Mouse (Mus musculus): ENCODE measurements at regions not wholly inside any gene's neighbourhood (a gene's known extent, or its start where the extent isn't known, plus 50 kb on each side); places are given as distances from the start of the nearest gene placed in this dataset.
"Not testable (repeated sequence)": the region's sequence is repeated elsewhere in the genome, so short reads cannot be mapped to it uniquely, and the experiment has no call there.

DNA sequence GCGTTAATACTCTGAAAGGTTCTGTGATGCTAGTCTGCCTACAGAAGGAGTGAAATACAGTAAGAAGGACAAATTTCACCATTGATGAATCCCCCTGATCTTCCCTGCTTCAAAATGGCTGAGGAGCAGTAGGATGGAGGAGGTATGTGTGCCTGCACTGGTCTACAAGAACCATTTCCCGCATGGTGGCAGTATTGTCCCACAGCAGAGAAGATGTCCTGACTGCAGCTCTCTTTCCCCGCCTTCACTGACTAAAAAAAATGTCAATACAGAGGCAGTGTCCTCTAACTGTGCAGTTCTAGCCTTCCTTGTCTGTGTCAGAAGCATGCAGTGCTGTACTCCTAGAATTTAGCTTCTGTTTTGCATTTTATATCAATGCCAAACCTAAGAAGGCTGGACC is 174.6 kb upstream of the Olfr1324 start:
- in situ Hi-C loops (cut with MseI, MboI), result not testable (repeated sequence)

DNA sequence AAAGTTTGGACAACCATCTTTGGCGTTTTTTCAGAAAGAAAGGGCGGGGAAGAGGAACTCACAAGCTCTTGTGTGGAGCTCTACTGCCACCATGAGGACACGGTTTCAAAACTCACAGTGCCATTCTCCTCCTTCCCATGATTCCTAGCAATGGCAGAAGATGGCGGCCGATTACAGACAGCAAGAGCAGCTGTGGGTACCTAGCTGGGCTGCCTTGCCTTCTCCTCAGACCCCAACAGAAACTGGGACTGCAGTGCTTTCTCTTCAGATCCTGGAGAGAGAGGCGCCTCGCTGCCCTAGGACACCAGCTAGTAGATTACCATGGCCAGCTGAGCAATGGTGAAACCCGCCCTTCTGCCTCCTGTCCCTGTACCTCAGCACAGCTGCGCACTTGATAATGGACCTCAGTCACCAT is 174.2 kb upstream of the Olfr1324 start:
- in situ Hi-C loops (cut with MseI, MboI), result not testable (repeated sequence)

DNA sequence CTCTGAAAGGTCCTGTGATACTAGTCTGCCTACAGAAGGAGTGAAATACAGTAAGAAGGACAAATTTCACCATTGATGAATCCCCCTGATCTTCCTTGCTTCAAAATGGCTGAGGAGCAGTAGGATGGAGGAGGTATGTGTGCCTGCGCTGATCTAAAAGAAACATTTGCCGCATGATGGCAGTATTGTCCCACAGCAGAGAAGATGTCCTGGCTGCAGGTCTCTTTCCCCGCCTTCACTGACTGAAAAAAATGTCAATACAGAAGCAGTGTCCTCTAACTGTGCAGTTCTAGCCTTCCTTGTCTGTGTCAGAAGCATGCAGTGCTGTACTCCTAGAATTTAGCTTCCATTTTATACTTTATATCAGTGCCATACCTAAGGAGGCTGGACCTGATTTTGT is 172.0 kb upstream of the Olfr1324 start:
- in situ Hi-C loops (cut with MseI, MboI), result not testable (repeated sequence)

DNA sequence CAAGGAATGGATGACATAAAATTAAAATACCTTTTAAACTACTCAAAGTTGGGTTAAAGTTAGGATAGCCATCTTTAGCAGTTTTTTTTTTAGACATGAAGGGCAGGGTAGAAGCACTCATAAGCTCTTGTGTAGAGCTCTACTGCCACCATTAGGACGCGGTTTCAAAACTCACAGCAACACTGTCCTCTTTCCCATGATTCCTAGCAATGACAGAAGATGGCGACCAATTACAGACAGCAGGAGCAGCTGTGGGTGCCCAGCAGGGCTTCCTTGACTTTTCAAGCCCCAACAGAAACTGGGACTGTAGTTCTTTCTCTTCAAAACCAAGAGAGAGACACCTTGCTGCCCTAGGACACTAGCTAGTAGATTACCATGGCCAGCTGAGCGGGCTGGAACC is 171.5 kb upstream of the Olfr1324 start:
- in situ Hi-C loops (cut with MseI, MboI), result no loop called here

DNA sequence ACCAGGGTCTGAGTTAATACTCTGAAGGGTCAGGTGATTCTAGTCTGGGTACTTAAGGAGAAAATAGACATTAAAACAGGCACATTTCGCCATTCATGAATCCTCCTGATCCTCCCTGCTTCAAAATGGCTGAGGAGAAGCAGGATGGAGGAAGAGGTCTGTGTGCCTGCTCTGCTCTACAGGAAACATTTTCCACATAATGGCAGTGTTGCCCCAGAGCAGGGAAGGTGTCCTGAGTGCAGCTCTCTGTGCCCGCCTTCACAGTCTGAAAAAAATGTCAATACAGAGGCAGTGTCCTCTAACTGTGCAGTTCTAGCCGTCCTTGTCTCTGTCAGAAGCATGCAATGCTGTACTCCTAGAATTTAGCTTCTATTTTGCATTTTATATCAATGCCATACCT is 169.3 kb upstream of the Olfr1324 start:
- in situ Hi-C loops (cut with MseI, MboI), result not testable (repeated sequence)

DNA sequence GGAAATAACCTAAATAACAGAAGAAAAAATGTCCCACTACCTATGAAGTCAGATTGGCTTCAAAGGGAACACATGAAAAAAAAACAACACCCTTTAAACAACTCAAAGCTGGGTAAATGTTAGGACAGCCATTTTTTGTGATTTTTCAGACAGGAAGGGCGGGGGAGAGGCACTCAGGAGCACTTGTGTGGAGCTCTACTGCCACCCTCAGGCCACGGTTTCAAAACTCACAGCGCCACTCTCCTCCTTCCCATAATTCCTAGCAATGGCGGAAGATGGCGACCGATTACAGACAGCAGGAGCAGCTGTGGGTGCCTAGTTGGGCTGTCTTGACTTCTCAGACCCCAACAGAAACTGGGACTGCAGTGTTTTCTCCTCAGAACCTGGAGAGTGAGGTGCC is 168.8 kb upstream of the Olfr1324 start:
- in situ Hi-C loops (cut with MseI, MboI), result no loop called here

DNA sequence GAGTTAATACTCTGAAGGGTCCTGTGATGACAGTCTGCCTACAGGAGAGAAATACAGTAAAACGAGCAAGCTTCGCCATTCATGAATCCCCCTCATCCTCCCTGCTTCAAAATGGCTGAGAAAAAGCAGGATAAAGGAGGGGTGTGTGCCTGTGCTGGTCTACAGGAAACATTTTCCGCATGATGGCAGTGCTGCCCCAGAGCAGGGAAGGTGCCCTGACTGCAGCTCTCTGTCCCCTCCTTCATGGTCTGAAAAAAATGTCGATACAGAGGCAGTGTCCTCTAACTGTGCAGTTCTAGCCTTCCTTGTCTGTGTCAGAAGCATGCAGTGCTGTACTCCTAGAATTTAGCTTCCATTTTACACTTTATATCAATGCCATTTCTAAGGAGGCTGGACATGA is 166.7 kb upstream of the Olfr1324 start:
- in situ Hi-C loops (cut with MseI, MboI), result not testable (repeated sequence)

DNA sequence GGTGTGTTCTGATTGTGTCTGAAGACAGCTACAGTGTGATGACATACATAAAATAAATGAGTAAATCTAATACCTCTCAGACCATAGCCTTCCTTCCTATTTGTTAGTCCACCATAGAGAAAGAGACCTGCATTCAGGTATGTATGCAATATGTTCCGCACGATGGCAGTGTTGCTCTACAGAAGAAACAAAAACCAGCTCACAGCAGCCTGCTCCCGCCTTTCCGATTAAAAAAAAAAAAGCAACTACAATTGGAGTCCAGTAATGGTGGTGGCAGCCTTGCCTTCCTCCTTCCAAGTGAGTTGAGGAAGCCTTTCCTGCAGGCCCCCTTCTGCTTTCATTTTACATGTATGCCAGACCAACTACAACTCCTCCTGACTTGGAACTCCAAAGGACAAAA is 163.2 kb upstream of the Olfr1324 start:
- in situ Hi-C loops (cut with MseI, MboI), result no loop called here

DNA sequence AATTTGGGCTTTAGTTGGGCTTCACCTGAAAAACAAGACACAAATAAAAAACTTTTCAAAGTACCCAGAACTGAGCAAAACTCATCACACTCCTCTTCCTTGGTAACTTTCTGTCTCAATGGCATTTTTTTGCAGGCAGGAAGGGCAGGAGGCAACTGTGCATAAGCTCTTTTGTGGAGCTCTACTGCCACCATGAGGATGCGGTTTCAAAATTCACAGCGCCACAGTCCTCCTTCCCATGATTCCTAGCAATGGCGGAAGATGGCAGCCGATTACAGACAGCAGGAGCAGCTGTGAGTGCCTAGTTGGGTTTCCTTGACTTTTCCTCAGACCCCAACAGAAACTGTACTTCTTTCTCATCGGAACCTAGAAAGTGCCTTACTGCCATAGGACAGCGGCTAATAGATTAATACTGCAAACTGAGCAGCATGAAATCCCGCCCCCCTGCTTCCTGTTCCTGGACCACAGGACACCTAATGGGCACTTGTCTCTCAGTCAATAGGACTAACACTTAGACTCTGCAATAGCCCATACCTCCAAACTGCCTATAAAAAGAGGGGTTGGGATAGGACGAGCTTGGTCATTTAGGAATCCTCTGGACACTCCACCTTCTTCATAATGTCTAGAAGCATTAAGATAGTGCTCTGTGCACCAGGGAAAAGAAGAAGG is 162.5 kb upstream of the Olfr1324 start:
- in situ Hi-C loops (cut with MseI, MboI), result no loop called here

DNA sequence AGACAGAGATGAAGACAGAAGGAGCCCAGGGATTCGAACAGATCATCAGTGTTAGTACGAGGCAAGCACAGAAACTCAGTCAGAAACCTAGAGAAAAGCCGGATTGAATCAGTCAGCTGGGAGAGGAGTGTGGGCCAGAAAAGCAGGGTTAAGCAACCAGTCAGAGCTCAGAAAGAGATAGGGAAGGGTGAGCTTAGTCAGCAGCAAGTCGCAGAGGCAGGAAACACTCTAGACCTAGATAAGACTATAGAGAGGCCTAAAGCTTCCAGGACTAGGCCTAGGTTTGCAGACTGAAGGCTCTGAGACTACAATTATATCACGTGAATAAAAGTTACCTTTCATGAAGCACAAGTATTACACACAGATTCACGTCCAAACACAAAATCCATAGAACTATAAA is 160.6 kb upstream of the Olfr1324 start:
- in situ Hi-C loops (cut with MseI, MboI), result no loop called here

DNA sequence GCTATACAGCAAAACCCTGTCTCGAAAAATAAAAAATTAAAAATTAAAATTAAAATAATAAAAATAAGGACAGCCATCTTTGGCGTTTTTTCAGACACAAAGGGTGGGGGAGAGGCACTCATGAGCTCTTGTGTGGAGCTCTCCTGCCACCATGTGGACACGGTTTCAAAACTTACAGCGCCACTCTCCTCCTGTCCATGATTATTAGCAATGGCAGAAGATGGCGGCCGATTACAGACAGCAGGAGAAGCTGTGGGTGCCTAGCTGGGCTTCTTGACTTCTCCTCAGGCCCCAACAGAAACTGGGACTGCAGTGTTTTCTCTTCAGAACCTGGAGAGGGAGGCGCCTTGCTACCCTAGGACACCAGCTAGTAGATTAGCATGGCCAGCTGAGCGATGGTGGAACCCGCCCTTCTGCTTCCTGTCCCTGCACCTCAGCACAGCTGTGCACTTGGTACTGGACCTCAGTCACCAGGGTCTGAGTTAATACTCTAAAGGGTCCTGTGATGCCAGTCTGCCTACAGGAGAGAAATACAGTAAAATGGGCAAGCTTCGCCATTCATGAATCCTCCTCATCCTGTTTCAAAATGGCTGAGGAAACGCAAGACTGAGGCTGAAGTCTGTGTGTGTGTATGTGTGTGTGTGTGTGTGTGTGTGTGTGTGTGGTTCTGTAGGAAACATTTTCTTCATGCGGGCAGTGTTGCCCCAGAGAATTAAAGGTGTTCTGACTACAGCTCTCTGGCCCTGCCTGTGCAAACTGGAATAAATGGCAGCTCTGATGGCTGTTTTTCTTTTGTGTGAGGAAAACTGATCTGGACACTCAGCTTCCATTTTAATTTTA is 155.7 kb upstream of the Olfr1324 start:
- in situ Hi-C loops (cut with MseI, MboI), result no loop called here

DNA sequence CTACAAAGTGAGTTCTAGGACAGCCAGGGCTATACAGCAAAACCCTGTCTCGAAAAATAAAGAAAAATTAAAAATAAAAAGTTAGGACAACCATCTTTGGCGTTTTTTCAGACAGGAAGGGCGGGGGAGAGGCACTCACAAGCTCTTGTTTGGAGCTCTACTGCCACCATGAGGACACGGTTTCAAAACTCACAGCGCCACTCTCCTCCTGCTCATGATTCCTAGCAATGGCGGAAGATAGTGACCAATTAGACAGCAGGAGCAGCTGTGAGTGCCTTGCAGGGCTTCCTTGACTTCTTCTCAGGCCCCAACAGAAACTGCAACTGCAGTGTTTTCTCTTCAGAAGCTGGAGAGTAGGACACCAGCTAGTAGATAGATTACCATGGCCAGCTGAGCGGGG is 151.9 kb upstream of the Olfr1324 start:
- in situ Hi-C loops (cut with MseI, MboI), result no loop called here

DNA sequence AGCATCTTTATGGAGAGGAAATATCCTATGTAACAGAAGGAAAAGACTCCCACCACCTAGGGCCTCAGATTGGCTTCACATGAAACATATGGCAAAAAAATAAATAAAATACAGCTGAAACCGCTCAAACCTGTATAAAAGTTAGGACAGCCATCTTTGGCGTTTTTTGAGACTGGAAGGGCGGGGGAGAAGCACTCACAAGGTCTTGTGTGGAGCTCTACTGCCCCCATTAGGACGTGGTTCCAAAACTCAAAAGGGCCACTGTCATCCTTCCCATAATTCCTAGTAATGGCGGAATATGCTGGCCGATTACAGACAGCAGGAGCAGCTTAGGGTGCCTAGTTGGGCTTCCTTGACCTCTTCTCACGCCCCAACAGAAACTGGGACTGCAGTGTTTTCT is 148.5 kb upstream of the Olfr1324 start:
- in situ Hi-C loops (cut with MseI, MboI), result no loop called here

DNA sequence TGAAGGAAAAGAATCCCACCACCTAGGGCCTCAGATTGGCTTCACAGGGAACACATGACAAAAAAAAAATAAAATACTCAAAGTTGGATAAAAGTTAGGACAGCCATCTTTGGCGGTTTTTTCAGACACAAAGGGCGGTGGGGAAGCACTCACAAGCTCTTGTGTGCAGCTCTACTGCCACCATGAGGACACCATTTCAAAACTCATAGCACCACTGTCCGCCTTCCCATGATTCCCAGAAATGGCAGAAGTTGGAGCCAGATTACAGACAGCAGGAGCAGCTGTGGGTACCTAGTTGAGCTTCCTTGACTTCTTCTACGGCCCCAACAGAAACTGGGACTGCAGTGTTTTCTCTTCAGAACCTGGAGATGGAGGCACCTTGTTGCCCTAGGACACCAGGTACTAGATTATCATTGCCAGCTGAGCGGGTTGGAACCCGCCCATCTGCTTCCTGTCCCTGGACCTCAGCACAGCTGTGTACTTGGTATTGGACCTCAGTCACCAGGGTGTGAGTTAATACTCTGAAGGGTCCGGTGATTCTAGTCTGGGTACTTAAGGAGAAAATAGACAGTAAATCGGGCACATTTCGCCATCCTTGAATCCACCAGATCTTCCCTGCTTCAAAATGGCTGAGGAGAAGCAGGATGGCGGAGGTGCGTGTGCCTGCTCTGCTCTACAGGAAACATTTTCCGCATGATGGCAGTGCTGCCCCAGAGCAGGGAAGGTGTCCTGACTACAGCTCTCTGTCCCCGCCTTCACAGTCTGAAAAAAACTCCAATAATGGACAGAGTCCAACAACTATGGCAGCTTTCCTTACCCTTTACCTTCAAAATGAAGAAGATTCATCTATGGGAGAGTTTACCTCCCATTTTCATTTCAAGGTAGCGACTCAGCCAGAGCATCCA is 144.1 kb upstream of the Olfr1324 start:
- in situ Hi-C loops (cut with MseI, MboI), result not testable (repeated sequence)

DNA sequence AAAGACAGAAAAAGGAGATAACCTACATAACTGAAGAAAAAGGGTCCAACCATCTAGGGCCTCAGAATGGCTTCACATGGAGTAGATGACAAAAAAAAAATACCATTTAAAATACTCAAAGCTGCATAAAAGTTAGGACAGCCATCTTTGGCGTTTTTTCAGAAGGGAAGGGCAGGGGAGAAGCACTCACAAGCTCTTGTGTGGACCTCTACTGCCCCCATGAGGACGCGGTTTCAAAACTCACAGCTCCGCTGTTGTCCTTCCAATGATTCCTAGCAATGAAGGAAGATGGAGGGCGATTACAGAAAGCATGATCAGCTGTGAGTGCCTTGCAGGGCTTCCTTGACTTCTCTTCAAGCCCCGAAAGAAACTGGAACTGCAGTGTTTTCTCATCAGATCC is 140.8 kb upstream of the Olfr1324 start:
- in situ Hi-C loops (cut with MseI, MboI), result loop anchor here in 1 of 2 experiments (10.0 kb wide), 1 partner anchor 46 kb away; no protein-coding TSS in a partner anchor

DNA sequence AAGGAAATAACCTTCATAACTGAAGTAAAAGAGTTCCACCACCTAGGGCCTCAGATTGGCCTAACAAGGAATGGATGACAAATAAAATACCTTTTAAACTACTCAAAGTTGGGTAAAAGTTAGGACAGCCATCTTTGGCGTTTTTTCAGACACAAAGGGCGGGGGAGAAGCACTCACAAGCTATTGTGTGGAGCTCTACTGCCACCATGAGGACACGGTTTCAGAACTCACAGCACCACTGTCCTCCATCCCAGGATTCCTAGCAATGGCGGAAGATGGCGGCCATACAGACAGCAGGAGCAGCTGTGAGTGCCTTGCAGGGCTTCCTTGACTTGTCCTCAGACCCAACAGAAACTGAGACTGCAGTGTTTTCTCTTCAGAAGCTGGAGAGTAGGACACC is 138.0 kb upstream of the Olfr1324 start:
- in situ Hi-C loops (cut with MseI, MboI), result loop anchor here in 1 of 2 experiments (10.0 kb wide), 1 partner anchor 48 kb away; no protein-coding TSS in a partner anchor

DNA sequence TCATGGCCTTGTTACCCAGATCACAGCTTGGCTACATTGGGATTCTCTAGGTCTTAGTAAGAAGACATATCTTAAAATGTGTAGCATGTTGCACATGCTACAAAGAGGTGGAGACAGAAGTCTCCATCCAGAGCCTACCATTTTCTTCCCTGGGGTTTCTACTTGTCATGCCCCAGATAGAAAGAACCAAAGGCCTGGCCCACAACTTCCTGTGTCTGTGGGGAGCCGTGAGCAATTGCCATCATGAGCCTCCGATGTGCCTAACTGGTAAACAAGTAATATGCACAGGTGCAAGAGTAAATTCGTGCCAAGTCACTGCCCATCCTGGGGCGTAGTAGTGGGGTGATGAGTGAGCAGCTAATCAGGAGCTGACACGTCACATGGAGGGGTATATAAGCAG is 136.7 kb upstream of the Olfr1324 start:
- in situ Hi-C loops (cut with MseI, MboI), result loop anchor here in 1 of 2 experiments (10.0 kb wide), 1 partner anchor 50 kb away; no protein-coding TSS in a partner anchor

DNA sequence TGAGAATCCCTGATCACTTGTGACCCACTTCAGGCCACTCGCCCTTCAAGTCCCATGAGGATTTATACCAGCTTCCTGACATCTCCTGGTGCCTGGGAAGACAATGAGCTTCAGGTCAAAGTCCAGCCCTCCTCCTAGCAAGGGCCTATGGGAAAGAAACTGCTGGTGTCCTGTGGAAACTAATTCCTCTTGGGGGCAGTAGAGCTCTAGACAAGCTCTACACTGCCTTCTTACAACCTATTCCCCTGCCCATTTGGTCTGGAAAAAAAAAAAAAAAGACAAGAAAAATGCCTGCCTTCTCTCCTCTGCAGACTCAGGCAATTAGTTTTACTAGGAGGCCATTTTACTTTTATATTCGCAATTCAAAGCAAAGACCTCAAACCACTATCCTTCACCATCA is 132.6 kb upstream of the Olfr1324 start:
- in situ Hi-C loops (cut with MseI, MboI), result loop anchor here in 1 of 2 experiments (10.0 kb wide), 1 partner anchor 54 kb away; no protein-coding TSS in a partner anchor

DNA sequence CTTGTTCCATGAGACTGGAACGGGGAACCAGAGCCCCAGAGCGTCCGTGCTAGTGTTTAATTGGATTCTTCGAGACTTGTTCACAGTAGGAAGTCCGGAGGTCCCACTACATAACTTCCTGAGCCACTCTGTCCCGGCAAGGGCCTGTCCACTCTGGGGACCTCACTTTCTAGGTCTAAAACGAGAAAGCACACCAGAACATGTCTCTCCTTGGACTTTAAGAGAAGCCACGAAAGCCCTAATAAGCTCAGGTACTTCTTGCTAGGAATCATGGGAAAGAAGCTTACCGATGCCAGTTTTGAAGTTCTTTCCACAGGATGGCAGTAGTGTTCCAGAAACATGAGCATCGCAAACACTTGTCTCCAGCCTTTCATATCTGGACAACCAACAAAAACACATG is 122.0 kb upstream of the Olfr1324 start:
- in situ Hi-C loops (cut with MseI, MboI), result loop anchor here in 1 of 2 experiments (10.0 kb wide), 1 partner anchor 65 kb away; no protein-coding TSS in a partner anchor

DNA sequence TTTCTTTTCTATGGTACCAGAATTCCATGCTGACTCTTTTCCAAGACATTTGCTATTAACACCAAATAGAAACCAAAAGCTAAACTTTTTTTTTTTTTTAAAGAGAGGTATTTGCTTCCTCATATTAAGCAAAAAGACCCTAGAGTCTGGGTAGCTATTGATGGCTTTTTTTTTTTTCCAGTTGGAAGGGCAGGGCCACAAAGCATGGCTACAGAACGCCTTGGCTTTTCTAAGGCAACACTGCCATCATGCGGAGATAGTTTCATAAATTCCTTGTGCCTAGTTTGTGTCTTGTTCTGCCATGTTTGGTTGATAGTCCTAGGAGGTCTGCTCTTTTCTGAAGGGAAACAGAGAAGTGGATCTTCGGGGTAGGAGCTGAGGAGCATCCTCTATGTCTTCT is 121.4 kb upstream of the Olfr1324 start:
- in situ Hi-C loops (cut with MseI, MboI), result loop anchor here in 1 of 2 experiments (10.0 kb wide), 1 partner anchor 65 kb away; no protein-coding TSS in a partner anchor

DNA sequence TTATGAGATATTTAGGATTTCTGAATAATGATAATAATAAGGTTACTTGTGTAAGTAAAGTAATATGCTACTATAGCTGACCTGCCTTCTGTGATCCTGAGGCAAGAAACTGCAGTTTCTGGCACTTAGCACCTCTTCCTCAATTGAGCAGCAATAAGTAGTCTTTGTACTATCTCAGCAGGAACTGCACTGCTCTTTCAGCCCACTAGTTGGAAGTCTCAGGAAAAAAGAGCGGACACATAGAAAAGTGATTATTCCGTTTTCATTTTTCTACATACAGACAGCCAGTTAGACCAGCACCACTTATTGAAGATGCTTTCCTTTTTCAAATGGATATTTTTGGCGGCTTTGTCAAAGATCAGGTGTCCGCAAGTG is 109.5 kb upstream of the Olfr1324 start:
- in situ Hi-C loops (cut with MseI, MboI), result not testable (repeated sequence)
